Mouse (Mus musculus) layer of hippocampus, adult 2 months (tissue): ENCODE results near the gene Stk24. TPM values are rescaled to one million over a fixed set of nuclear protein-coding genes. Genes with fewer than 3 reads are reported as not detected.
A peak's percentile ranks its signal among the peaks of the same experiment; 100 is the strongest.

Source experiments
- DNase-seq, 2 experiments: peaks; one replicate each; pipeline ENCODE4 v3.0.0; 2022; ENCODE audit warnings: low spot score in 2 of 2
- H3K27ac ChIP-seq: fragments of 200-600 bp; 2 replicates; pipeline ENCODE4 v1.8.1; 2022
- H3K4me3 ChIP-seq: fragments of 200-600 bp; 2 replicates; pipeline ENCODE4 v1.8.1; 2022; ENCODE audit warnings: mild to moderate bottlenecking
- CTCF ChIP-seq: fragments of 200-600 bp; conservative IDR thresholded peaks from 2 replicates; pipeline ENCODE4 v1.8.1; 2022; ENCODE audit warnings: antibody characterized with exemption, mild to moderate bottlenecking, moderate library complexity
- total RNA-seq, 2 experiments: library from RNA; stranded (reverse); gene quantifications; 2 replicates each; pipeline ENCODE4 v1.2.3; 2021

The Stk24 gene
- total RNA-seq, 2 experiments from 2014 or later = 66.0 to 68.1 TPM

- Histone ChIP-seq H3K27ac (no peak overlapping the region), H3K4me3 (no peak overlapping the region)
- TF ChIP-seq CTCF = no peak
- no peak for DNase-seq
Measured at GRCm38 (mm10) chr14:121329401-121330089, 50.3 kb downstream of the Stk24 start.

- H3K27ac ChIP-seq = no peak overlapping the region
- DNase-seq = no peak
- TF ChIP-seq CTCF = no peak
- H3K4me3 ChIP-seq = no peak overlapping the region
Measured at GRCm38 (mm10) chr14:121328878-121329277, 50.9 kb downstream of the Stk24 start.

GRCm38 (mm10) chr14:121326432-121326831, 53.4 kb downstream of the Stk24 start:
- no peak for TF ChIP-seq CTCF
- no peak for DNase-seq
- H3K27ac ChIP-seq = no peak overlapping the region
- H3K4me3 ChIP-seq = no peak overlapping the region

GRCm38 (mm10) chr14:121324521-121325330, 55.1 kb downstream of the Stk24 start:
- peak; percentile 30; the same call in 1 of the 2 replicates for TF ChIP-seq CTCF
- no peak overlapping the region for H3K4me3 ChIP-seq
- H3K27ac ChIP-seq = no peak overlapping the region
- no peak for DNase-seq

GRCm38 (mm10) chr14:121322641-121323040, 57.2 kb downstream of the Stk24 start:
- TF ChIP-seq CTCF = no peak
- Histone ChIP-seq H3K4me3 (no peak overlapping the region), H3K27ac (peak overlapping the region; percentile 80; the same call in 1 of the 2 replicates)
- DNase-seq = peak; percentile 47 to 65

- H3K4me3 ChIP-seq = no peak overlapping the region
- no peak for TF ChIP-seq CTCF
- peak overlapping the region; percentile 80 for H3K27ac ChIP-seq
- no peak for DNase-seq
Measured at GRCm38 (mm10) chr14:121322150-121322549, 57.7 kb downstream of the Stk24 start.

- no peak overlapping the region for H3K4me3 ChIP-seq
- no peak overlapping the region for H3K27ac ChIP-seq
- TF ChIP-seq CTCF = no peak
- no peak for DNase-seq
Measured at GRCm38 (mm10) chr14:121318382-121318781, 61.4 kb downstream of the Stk24 start.

GRCm38 (mm10) chr14:121317312-121317671, 62.5 kb downstream of the Stk24 start:
- H3K27ac ChIP-seq = no peak overlapping the region; the same call in 1 of the 2 replicates

GRCm38 (mm10) chr14:121316631-121317311, 63.0 kb downstream of the Stk24 start:
- Histone ChIP-seq H3K27ac (peak overlapping the region; percentile 1; the same call in 1 of the 2 replicates), H3K4me3 (no peak overlapping the region)
- TF ChIP-seq CTCF = no peak
- no peak for DNase-seq

More at GRCm38 (mm10) chr14:121317312-121317671, 62.5 kb downstream of the Stk24 start:
- DNase-seq = no peak
- TF ChIP-seq CTCF = no peak
- no peak overlapping the region for H3K4me3 ChIP-seq

- H3K4me3 ChIP-seq = no peak overlapping the region
- H3K27ac ChIP-seq = peak overlapping the region; percentile 1; the same call in 1 of the 2 replicates
- no peak for DNase-seq
- peak; percentile 13; the same call in 1 of the 2 replicates for TF ChIP-seq CTCF
Measured at GRCm38 (mm10) chr14:121316136-121316535, 63.7 kb downstream of the Stk24 start.

GRCm38 (mm10) chr14:121314934-121315333, 64.9 kb downstream of the Stk24 start:
- Histone ChIP-seq H3K27ac (no peak overlapping the region), H3K4me3 (no peak overlapping the region)
- TF ChIP-seq CTCF = no peak
- no peak for DNase-seq

- TF ChIP-seq CTCF = no peak
- Histone ChIP-seq H3K27ac (no peak overlapping the region), H3K4me3 (no peak overlapping the region)
- DNase-seq = no peak
Measured at GRCm38 (mm10) chr14:121313283-121313682, 66.5 kb downstream of the Stk24 start.

GRCm38 (mm10) chr14:121311083-121311482, 68.7 kb downstream of the Stk24 start:
- Histone ChIP-seq H3K4me3 (no peak overlapping the region), H3K27ac (no peak overlapping the region)
- TF ChIP-seq CTCF = no peak
- no peak for DNase-seq
